Mouse (Mus musculus): ENCODE results near the gene Add2. TPM values are rescaled to one million over a fixed set of nuclear protein-coding genes. Genes with fewer than 3 reads are reported as not detected.

The Add2 gene
- polyA plus RNA-seq, 1 experiment, result 0.80 TPM

DNA sequence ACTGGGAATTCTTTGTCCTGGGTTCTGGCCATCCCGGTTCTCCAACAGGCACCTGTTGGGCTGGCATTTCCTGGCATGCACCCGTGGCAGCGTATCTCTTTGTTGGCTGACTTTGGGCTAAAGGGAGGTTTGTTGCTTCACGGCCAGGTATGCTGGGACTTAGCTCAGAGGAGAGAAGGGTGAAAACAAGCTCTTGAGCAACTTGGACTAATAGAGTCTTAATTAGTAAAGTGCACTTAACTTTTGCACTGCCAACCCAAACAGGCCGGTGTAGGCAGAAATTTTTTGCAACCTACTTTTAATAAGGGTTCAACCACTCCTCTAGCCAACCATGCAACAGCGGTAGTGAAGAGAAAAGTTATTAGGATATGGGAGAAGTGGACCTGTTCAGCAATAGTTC, 116.5 kb downstream of the Add2 start:
- DNase-seq, result no peak
- no peaks in the 10 kb centered on the region for H3K4me1 ChIP-seq (ENCODE audit: control insufficient read depth, insufficient read depth, low read length)

GRCm38 (mm10) chr6:86148518-86148917, 120.0 kb downstream of the Add2 start:
- H3K4me3 ChIP-seq (replicated peaks; ENCODE audit: extremely low read depth, low read depth, low read length), result no peak overlapping the region
- TF ChIP-seq CTCF (IDR thresholded peaks at IDR 0.05; ENCODE audit: insufficient read depth, low read length), result no peak
- no peak for TF ChIP-seq POLR2A (IDR thresholded peaks at IDR 0.05; ENCODE audit: borderline replicate concordance, extremely low read depth, low read depth, low read length)
- no peak for DNase-seq
- no peaks in the 10 kb centered on the region for H3K4me1 ChIP-seq (ENCODE audit: control insufficient read depth, insufficient read depth, low read length)
- WGBS, result 20% methylated on average over 4 of the region's 4 CpGs

More for the DNA sequence above, 116.5 kb downstream of the Add2 start:
- TF ChIP-seq CTCF (IDR thresholded peaks at IDR 0.05; ENCODE audit: insufficient read depth, low read length) (no peak), POLR2A (IDR thresholded peaks at IDR 0.05; ENCODE audit: borderline replicate concordance, extremely low read depth, low read depth, low read length) (no peak)
- no peak overlapping the region for H3K4me3 ChIP-seq (replicated peaks; ENCODE audit: extremely low read depth, low read depth, low read length)
- WGBS, result 84% methylated on average over 6 of the region's 6 CpGs

GRCm38 (mm10) chr6:86149001-86149400, 120.5 kb downstream of the Add2 start:
- WGBS, result 43% methylated on average over 4 of the region's 4 CpGs
- DNase-seq, result no peak
- Histone ChIP-seq H3K4me3 (replicated peaks; ENCODE audit: extremely low read depth, low read depth, low read length) (no peak overlapping the region), H3K4me1 (ENCODE audit: control insufficient read depth, insufficient read depth, low read length) (no peaks in the 10 kb centered on the region)
- no peak for TF ChIP-seq POLR2A (IDR thresholded peaks at IDR 0.05; ENCODE audit: borderline replicate concordance, extremely low read depth, low read depth, low read length)
- no peak for TF ChIP-seq CTCF (IDR thresholded peaks at IDR 0.05; ENCODE audit: insufficient read depth, low read length)

DNA sequence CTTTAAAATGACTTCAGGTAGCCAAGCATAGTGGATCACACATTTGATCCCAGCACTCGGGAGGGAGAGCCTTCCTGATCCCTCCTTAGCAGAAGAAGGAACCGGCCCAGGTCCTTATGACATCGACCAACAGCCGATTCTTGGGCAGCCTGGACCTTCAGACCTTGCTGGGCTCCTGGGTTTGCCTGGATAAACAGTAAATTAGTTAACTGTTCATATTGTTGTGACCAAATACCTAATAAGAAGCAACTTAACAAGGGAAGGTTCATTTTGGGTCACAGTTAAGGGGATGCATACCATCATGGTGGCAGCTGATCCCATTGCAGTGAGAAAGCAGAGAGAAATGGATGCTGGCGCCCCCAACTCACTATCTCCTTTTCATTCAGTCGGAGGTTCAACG, 124.2 kb downstream of the Add2 start:
- DNase-seq, result no peak
- no peak overlapping the region for H3K4me3 ChIP-seq (replicated peaks; ENCODE audit: extremely low read depth, low read depth, low read length)
- WGBS, result 86% methylated on average over 7 of the region's 7 CpGs
- TF ChIP-seq POLR2A (IDR thresholded peaks at IDR 0.05; ENCODE audit: borderline replicate concordance, extremely low read depth, low read depth, low read length) (no peak), CTCF (IDR thresholded peaks at IDR 0.05; ENCODE audit: insufficient read depth, low read length) (no peak)
- H3K4me1 ChIP-seq (ENCODE audit: control insufficient read depth, insufficient read depth, low read length), result no peaks in the 10 kb centered on the region; the same call in 1 of the 2 replicates

DNA sequence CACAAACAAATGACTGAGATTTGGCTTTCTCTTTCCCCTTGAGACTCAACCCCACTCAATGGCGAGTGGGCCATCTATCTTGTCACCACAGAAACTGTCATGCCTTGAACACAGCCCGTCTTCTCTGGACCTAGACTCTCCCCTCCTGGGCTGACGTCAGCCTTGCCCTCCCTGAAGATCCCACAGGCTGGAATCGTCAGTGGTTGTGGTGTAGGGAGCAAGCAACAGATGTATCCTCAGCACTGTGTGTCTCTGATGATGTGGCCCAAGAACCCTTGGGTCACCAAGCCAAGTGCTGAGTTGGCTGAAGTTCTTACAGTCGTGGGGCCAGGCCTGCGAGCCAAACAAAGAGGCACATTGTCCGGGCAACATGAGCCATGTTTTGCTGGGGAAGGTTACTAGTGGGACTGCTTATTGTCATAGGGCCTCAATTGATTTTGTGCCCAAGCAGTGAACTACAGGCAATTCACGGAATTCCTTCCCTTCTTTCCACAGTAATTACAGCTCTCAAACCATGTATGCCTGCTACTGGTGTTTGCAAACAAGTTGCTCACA, 125.0 kb downstream of the Add2 start:
- TF ChIP-seq CTCF (IDR thresholded peaks at IDR 0.05; ENCODE audit: insufficient read depth, low read length) (no peak), POLR2A (IDR thresholded peaks at IDR 0.05; ENCODE audit: borderline replicate concordance, extremely low read depth, low read depth, low read length) (no peak)
- H3K4me1 ChIP-seq (ENCODE audit: control insufficient read depth, insufficient read depth, low read length), result no peaks in the 10 kb centered on the region; the same call in 1 of the 2 replicates
- H3K4me3 ChIP-seq (replicated peaks; ENCODE audit: extremely low read depth, low read depth, low read length), result no peak overlapping the region
- no peak for DNase-seq
- 65% methylated on average over 8 of the region's 8 CpGs for WGBS

- TF ChIP-seq POLR2A (IDR thresholded peaks at IDR 0.05; ENCODE audit: borderline replicate concordance, extremely low read depth, low read depth, low read length), result no peak
- TF ChIP-seq CTCF (IDR thresholded peaks at IDR 0.05; ENCODE audit: insufficient read depth, low read length), result no peak
- Histone ChIP-seq H3K4me1 (ENCODE audit: control insufficient read depth, insufficient read depth, low read length) (no peaks in the 10 kb centered on the region; the same call in 1 of the 2 replicates), H3K4me3 (replicated peaks; ENCODE audit: extremely low read depth, low read depth, low read length) (no peak overlapping the region)
- DNase-seq, result no peak
- WGBS, result 74% methylated on average over 5 of the region's 5 CpGs
Observed at GRCm38 (mm10) chr6:86154006-86154405, 125.5 kb downstream of the Add2 start.

DNA sequence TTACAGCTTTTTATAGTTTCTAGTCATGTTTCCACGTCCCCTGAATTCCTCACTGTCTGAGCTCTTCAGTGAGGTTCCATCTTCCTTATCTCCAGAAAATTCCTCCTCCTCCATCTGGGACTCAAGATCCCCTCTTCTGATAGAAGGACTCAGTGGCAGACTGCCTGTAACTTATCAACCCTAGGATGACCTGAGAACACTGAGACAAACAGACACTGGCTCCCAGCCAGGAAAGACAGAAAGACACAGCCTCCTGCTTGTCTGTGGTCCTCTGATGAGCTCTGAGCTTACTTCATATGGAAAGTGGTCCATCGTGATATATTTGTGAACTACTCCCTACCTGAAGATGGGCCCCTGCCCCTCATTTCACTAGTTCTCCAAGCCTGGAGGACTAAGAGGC, 126.0 kb downstream of the Add2 start:
- 48% methylated on average over 2 of the region's 2 CpGs for WGBS
- Histone ChIP-seq H3K4me1 (ENCODE audit: control insufficient read depth, insufficient read depth, low read length) (no peaks in the 10 kb centered on the region; the same call in 1 of the 2 replicates), H3K4me3 (replicated peaks; ENCODE audit: extremely low read depth, low read depth, low read length) (no peak overlapping the region)
- TF ChIP-seq POLR2A (IDR thresholded peaks at IDR 0.05; ENCODE audit: borderline replicate concordance, extremely low read depth, low read depth, low read length), result no peak
- no peak for TF ChIP-seq CTCF (IDR thresholded peaks at IDR 0.05; ENCODE audit: insufficient read depth, low read length)
- DNase-seq, result no peak

GRCm38 (mm10) chr6:86157253-86158234, 129.1 kb downstream of the Add2 start:
- Histone ChIP-seq H3K4me1 (ENCODE audit: control insufficient read depth, insufficient read depth, low read length) (no peaks in the 10 kb centered on the region; the same call in 1 of the 2 replicates), H3K4me3 (replicated peaks; ENCODE audit: extremely low read depth, low read depth, low read length) (no peak overlapping the region)
- peak; percentile 53 for DNase-seq
- TF ChIP-seq POLR2A (IDR thresholded peaks at IDR 0.05; ENCODE audit: borderline replicate concordance, extremely low read depth, low read depth, low read length), result no peak
- TF ChIP-seq CTCF (IDR thresholded peaks at IDR 0.05; ENCODE audit: insufficient read depth, low read length), result no peak
- WGBS, result 49% methylated on average over 17 of the region's 17 CpGs

GRCm38 (mm10) chr6:86160878-86161277, 132.4 kb downstream of the Add2 start:
- no peak for TF ChIP-seq CTCF (IDR thresholded peaks at IDR 0.05; ENCODE audit: insufficient read depth, low read length)
- no peak for TF ChIP-seq POLR2A (IDR thresholded peaks at IDR 0.05; ENCODE audit: borderline replicate concordance, extremely low read depth, low read depth, low read length)
- no peak for DNase-seq
- H3K4me1 ChIP-seq (ENCODE audit: control insufficient read depth, insufficient read depth, low read length), result no peaks in the 10 kb centered on the region; the same call in 1 of the 2 replicates
- no peak overlapping the region for H3K4me3 ChIP-seq (replicated peaks; ENCODE audit: extremely low read depth, low read depth, low read length)
- WGBS, result 70% methylated on average over 3 of the region's 3 CpGs
